Mouse (Mus musculus) heart, postnatal 0 days (tissue): ENCODE measurements around the gene Tmem104.

Source experiments
- CTCF ChIP-seq: IDR thresholded peaks from 2 replicates; pipeline ENCODE4 v1.5.1; 2016; ENCODE audit warnings: antibody characterized with exemption, control low read depth, low read depth
- EP300 ChIP-seq: IDR thresholded peaks from 2 replicates; pipeline ENCODE4 v1.6.1; 2016; ENCODE audit warnings: antibody characterized with exemption, low read depth

DNA sequence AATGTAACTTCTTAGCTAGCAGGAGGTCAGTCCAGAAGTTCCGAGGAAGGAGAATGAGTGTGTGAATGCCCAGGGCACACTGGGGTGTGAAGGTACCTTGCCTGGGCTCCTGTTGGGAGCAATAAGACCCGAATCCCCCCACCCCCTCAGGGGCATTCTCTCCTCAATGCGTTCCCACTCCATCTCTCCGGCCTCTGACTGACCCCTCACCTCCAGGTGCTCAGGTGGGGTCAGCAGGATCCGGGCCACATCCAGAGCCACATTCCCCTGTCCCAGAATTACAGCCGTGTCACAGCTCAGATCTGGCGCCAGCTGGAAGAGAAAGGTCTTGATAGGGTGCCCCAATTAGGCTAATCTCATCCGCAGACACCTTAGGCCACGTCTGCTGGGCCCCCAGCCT, 83.8 kb downstream of the Tmem104 start:
- TF ChIP-seq CTCF (no peak), EP300 (no peak)
